Comparison of ENCODE assay signal across 8 mouse cellular contexts in the genomic region with DNA sequence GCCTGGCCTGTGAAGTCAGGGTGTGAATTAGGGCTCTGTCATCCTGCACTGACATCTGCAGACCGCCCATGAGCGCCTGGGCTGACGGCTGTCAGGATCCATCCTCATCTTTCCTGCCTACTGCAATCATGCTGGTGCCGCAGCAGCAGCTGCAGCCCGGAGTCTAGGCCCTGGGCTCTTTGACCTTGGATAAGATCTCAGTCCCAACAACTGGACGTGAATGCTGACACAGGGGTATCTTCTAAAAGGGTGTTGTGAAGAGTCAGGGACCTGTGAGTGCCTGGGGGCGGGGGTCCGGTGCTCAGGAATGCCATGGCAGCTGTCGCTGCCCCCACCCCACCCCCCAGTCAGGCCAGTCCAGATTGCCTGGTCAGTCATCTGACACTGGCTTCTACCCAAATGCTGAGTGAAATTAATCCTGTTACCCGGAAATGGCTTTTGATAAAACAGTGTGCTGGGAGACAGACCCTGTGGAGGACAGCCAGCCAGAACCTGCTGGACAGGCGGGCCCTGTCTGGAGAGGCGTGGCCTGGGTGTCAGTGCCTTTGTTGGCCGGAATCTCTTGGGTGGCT. TPM values are rescaled to one million over a fixed set of nuclear protein-coding genes. Genes with fewer than 3 reads are reported as not detected.
DNase-seq lines count a peak whose midpoint lies in the region; ATAC-seq and TF ChIP-seq lines count a peak whose summit lies in the region.

No protein-coding gene starts in this region.

- TF ChIP-seq CTCF in lung, postnatal 0 days (IDR thresholded peaks at IDR 0.05) = no peak

- no peaks in the 10 kb centered on the region for H3K27me3 ChIP-seq in lung, postnatal 0 days (replicated peaks; ENCODE audit: insufficient read depth, low read length)
- H3K27me3 ChIP-seq in stomach, embryonic 16.5 days (ENCODE audit: control insufficient read depth, insufficient read depth, low read length) = no peaks in the 10 kb centered on the region

- H3K9ac ChIP-seq in lung, postnatal 0 days (replicated peaks; ENCODE audit: low read depth) = no peak overlapping the region
- peak overlapping the region; percentile 54 for H3K9ac ChIP-seq in stomach, embryonic 16.5 days (ENCODE audit: low read length)

- ATAC-seq in lung, postnatal 0 days = peak; percentile 93
- peak; percentile 83 for ATAC-seq in stomach, embryonic 16.5 days (ENCODE audit: insufficient read depth, low FRiP score)

- DNase-seq in adrenal gland, adult (ENCODE audit: inconsistent age in 2 of 2, low spot score in 1 of 2) = peak; percentile 78 to 90
- no peak for DNase-seq in adrenal gland, postnatal 4 days (ENCODE audit: low spot score in 2 of 2)
- peak; percentile 85 for DNase-seq in embryo, embryonic 11 days
- DNase-seq in heart, adult 9 months (ENCODE audit: low spot score in 2 of 2) = peak; percentile 90 to 92
- peak; percentile 90 for DNase-seq in kidney, adult 9 months
- DNase-seq in lung, postnatal 0 days (ENCODE audit: low spot score) = peak; percentile 94
- no peak for DNase-seq in spleen, adult 12 weeks (ENCODE audit: low spot score)

- 8% methylated on average over 13 of the region's 13 CpGs for WGBS in lung, postnatal 0 days
- WGBS in stomach, embryonic 16.5 days = 9% methylated on average over 13 of the region's 13 CpGs

- peaks cover 19% of the 10 kb centered on the region for H3K4me1 ChIP-seq in lung, postnatal 0 days (ENCODE audit: insufficient read depth, low read depth, low read length)
- H3K4me1 ChIP-seq in stomach, embryonic 16.5 days (ENCODE audit: control insufficient read depth, insufficient read depth, low read length) = peaks cover 66% of the 10 kb centered on the region

- no peak overlapping the region for H3K4me2 ChIP-seq in lung, postnatal 0 days (replicated peaks; ENCODE audit: low read depth, low read length)
- peak overlapping the region; percentile 28 for H3K4me2 ChIP-seq in stomach, embryonic 16.5 days (ENCODE audit: low read depth, low read length)

- no peak for TF ChIP-seq EP300 in lung, postnatal 0 days (IDR thresholded peaks at IDR 0.05)

- no peaks in the 10 kb centered on the region for H3K36me3 ChIP-seq in lung, postnatal 0 days (ENCODE audit: insufficient read depth, low read length)
- no peaks in the 10 kb centered on the region for H3K36me3 ChIP-seq in stomach, embryonic 16.5 days (ENCODE audit: control insufficient read depth, insufficient read depth, low read length)

- no peak overlapping the region for H3K4me3 ChIP-seq in lung, postnatal 0 days (ENCODE audit: low read depth, low read length)
- H3K4me3 ChIP-seq in stomach, embryonic 16.5 days (replicated peaks; ENCODE audit: low read length) = peak overlapping the region; percentile 7; the same call in 1 of the 2 replicates

- H3K27ac ChIP-seq in lung, postnatal 0 days (ENCODE audit: low read length) = peak overlapping the region; percentile 68
- peak overlapping the region; percentile 88 for H3K27ac ChIP-seq in stomach, embryonic 16.5 days (ENCODE audit: low read length)

- no peaks in the 10 kb centered on the region for H3K9me3 ChIP-seq in lung, postnatal 0 days (ENCODE audit: low read length)
- H3K9me3 ChIP-seq in stomach, embryonic 16.5 days (replicated peaks; ENCODE audit: control insufficient read depth, low read length) = no peaks in the 10 kb centered on the region

RNA-seq across cellular contexts. Expression of gene Prrc2b, which starts 23.4 kb away (rescaled TPM):
- 100 to 1,000 TPM; 148 to 158 TPM for total RNA-seq in adrenal gland, postnatal 4 days (2021)
- polyA plus RNA-seq in lung, postnatal 0 days (2015; fragmentation: Nextera tagmentation; extraction: Ambion mirVana) = 21.2 and 24.6 TPM in 2 replicates
- 22.7 and 27.3 TPM in 2 replicates for polyA plus RNA-seq in stomach, embryonic 16.5 days (2015; fragmentation: Nextera tagmentation; extraction: Ambion mirVana)

Comparison
In these comparisons a context has a peak if more than half of its experiments do, and no peak if none do; other contexts are left out.
1. DNase-seq: peak in adrenal gland, adult (2 of 2), embryo, embryonic 11 days (single experiment), heart, adult 9 months (2 of 2), kidney, adult 9 months (single experiment) and lung, postnatal 0 days (single experiment); none in adrenal gland, postnatal 4 days (0 of 2) and spleen, adult 12 weeks (single experiment).